Mouse (Mus musculus): ENCODE data around the gene Ccdc65.

DNA sequence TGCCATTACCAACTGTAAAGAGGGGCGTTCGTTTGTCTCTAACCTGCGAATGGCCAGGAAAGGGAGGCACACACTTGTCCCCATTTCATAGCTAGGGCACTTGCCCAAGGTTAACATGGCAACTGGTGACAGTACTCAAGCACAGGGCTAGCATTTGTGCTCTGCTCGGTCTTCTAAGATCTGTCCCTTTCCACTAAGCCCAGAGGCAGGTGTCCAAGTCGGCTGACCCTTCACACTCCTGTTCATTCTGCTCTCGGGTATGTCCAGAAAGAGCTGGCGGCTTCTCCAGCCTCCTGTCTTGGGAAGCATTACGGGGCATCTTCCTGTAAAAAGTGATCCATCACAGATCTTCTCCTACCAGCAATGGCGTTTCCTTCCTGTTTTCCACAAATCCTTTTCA is 20.4 kb downstream of the Ccdc65 start:
- no peak for TF ChIP-seq CTCF (IDR thresholded peaks at IDR 0.05; ENCODE audit: low read depth, low read length)
- TF ChIP-seq TAL1 (conservative IDR thresholded peaks at IDR 0.05; ENCODE audit: low read depth, low read length), result no peak
- TF ChIP-seq GATA1 (IDR thresholded peaks at IDR 0.05; ENCODE audit: borderline replicate concordance, low read length), result no peak
- TF ChIP-seq POLR2AphosphoS5 (IDR thresholded peaks at IDR 0.05; ENCODE audit: insufficient replicate concordance, low read depth, low read length), result no peak
- TF ChIP-seq GATA2 (IDR thresholded peaks at IDR 0.05; ENCODE audit: borderline replicate concordance, low read depth, low read length), result no peak

All from G1E (cell line).